Mouse (Mus musculus) megakaryocyte, embryonic 14.5 days (primary cell): ENCODE data around the gene Tbcd. TPM values are rescaled to one million over a fixed set of nuclear protein-coding genes. Genes with fewer than 3 reads are reported as not detected.

Experiments used
- H3K27me3 ChIP-seq: replicated peaks from 2 replicates; pipeline ENCODE3; 2012; ENCODE audit warnings: inconsistent platforms
- H3K36me3 ChIP-seq: replicated peaks from 2 replicates; pipeline ENCODE3; 2012; ENCODE audit warnings: low read length, inconsistent platforms, mixed read lengths
- H3K4me1 ChIP-seq: 2 replicates; pipeline ENCODE4 v1.6.1; 2012; ENCODE audit warnings: inconsistent platforms
- H3K4me3 ChIP-seq: replicated peaks from 2 replicates; pipeline ENCODE3; 2012; ENCODE audit warnings: moderate library complexity, mild to moderate bottlenecking, inconsistent platforms
- H3K9me3 ChIP-seq: 2 replicates; pipeline ENCODE4 v1.6.1; 2012; ENCODE audit warnings: inconsistent platforms
- FLI1 ChIP-seq: IDR thresholded peaks from 2 replicates; pipeline ENCODE4 v1.6.1; 2012; ENCODE audit warnings: low read length, inconsistent platforms, mixed read lengths
- GATA1 ChIP-seq: IDR thresholded peaks from 3 replicates; pipeline ENCODE4 v1.6.1; 2012; ENCODE audit warnings: mixed read lengths, low read length, inconsistent platforms, borderline replicate concordance
- polyA plus RNA-seq: library from polyadenylated mRNA; stranded (reverse); fragments of >175 nt; gene quantifications from 2 replicates; pipeline ENCODE4 v1.2.3, GENCODE M21; 2012; ENCODE audit warnings: low replicate concordance; ENCODE audit not compliant: insufficient read depth

The Tbcd gene
- polyA plus RNA-seq, 1 experiment = 3.3 TPM

- H3K27me3 ChIP-seq = no peaks in the 10 kb centered on the region
- peaks cover 8% of the 10 kb centered on the region for H3K9me3 ChIP-seq
- peak overlapping the region; percentile 75 for H3K4me3 ChIP-seq
- H3K4me1 ChIP-seq = peaks cover 52% of the 10 kb centered on the region
- peaks cover 48% of the 10 kb centered on the region for H3K36me3 ChIP-seq
- TF ChIP-seq FLI1 = no peak
- no peak for TF ChIP-seq GATA1
Observed at GRCm38 (mm10) chr11:121560294-121560663, 108.5 kb downstream of the Tbcd start.

- Histone ChIP-seq H3K9me3 (no peaks in the 10 kb centered on the region), H3K4me3 (no peak overlapping the region), H3K36me3 (peaks cover 23% of the 10 kb centered on the region), H3K27me3 (no peaks in the 10 kb centered on the region), H3K4me1 (peaks cover 31% of the 10 kb centered on the region)
- TF ChIP-seq GATA1 = no peak
- no peak for TF ChIP-seq FLI1
Observed at GRCm38 (mm10) chr11:121563312-121563711, 111.6 kb downstream of the Tbcd start.

- Histone ChIP-seq H3K4me3 (no peak overlapping the region), H3K4me1 (peaks cover 22% of the 10 kb centered on the region), H3K27me3 (no peaks in the 10 kb centered on the region), H3K9me3 (no peaks in the 10 kb centered on the region), H3K36me3 (peaks cover 19% of the 10 kb centered on the region)
- TF ChIP-seq GATA1 = no peak
- TF ChIP-seq FLI1 = no peak
Observed at GRCm38 (mm10) chr11:121564265-121564664, 112.5 kb downstream of the Tbcd start.

GRCm38 (mm10) chr11:121581856-121582255, 130.1 kb downstream of the Tbcd start:
- peaks cover 12% of the 10 kb centered on the region for H3K4me1 ChIP-seq
- no peaks in the 10 kb centered on the region for H3K27me3 ChIP-seq
- TF ChIP-seq GATA1 (no peak), FLI1 (no peak)
- no peak overlapping the region for H3K4me3 ChIP-seq
- H3K9me3 ChIP-seq = no peaks in the 10 kb centered on the region
- peaks cover 61% of the 10 kb centered on the region for H3K36me3 ChIP-seq

GRCm38 (mm10) chr11:121597254-121597653, 145.5 kb downstream of the Tbcd start:
- H3K27me3 ChIP-seq = no peaks in the 10 kb centered on the region
- H3K9me3 ChIP-seq = no peaks in the 10 kb centered on the region
- H3K4me3 ChIP-seq = no peak overlapping the region
- H3K4me1 ChIP-seq = peaks cover 37% of the 10 kb centered on the region
- no peak for TF ChIP-seq GATA1
- TF ChIP-seq FLI1 = no peak
- H3K36me3 ChIP-seq = peaks cover 99% of the 10 kb centered on the region

GRCm38 (mm10) chr11:121601422-121601821, 149.7 kb downstream of the Tbcd start:
- peaks cover 99% of the 10 kb centered on the region for H3K36me3 ChIP-seq
- H3K4me1 ChIP-seq = peaks cover 46% of the 10 kb centered on the region
- H3K27me3 ChIP-seq = no peaks in the 10 kb centered on the region
- no peak for TF ChIP-seq GATA1
- no peak for TF ChIP-seq FLI1
- no peak overlapping the region for H3K4me3 ChIP-seq
- no peaks in the 10 kb centered on the region for H3K9me3 ChIP-seq

GRCm38 (mm10) chr11:121605604-121606003, 153.9 kb downstream of the Tbcd start:
- Histone ChIP-seq H3K27me3 (no peaks in the 10 kb centered on the region), H3K4me3 (peak overlapping the region; percentile 29), H3K36me3 (peaks cover 93% of the 10 kb centered on the region), H3K4me1 (peaks cover 35% of the 10 kb centered on the region), H3K9me3 (no peaks in the 10 kb centered on the region)
- no peak for TF ChIP-seq FLI1
- no peak for TF ChIP-seq GATA1

- no peak for TF ChIP-seq GATA1
- TF ChIP-seq FLI1 = no peak
- no peak overlapping the region for H3K4me3 ChIP-seq
Observed at GRCm38 (mm10) chr11:121610976-121611375, 159.2 kb downstream of the Tbcd start.

GRCm38 (mm10) chr11:121615961-121616485, 164.3 kb downstream of the Tbcd start:
- Histone ChIP-seq H3K36me3 (peaks cover 83% of the 10 kb centered on the region), H3K4me1 (peaks cover 5% of the 10 kb centered on the region), H3K27me3 (no peaks in the 10 kb centered on the region), H3K9me3 (peaks cover 13% of the 10 kb centered on the region), H3K4me3 (no peak overlapping the region)
- no peak for TF ChIP-seq FLI1

More at GRCm38 (mm10) chr11:121610976-121611375, 159.2 kb downstream of the Tbcd start:
- no peaks in the 10 kb centered on the region for H3K27me3 ChIP-seq
- peaks cover 13% of the 10 kb centered on the region for H3K9me3 ChIP-seq
- H3K36me3 ChIP-seq = peaks cover 76% of the 10 kb centered on the region
- peaks cover 13% of the 10 kb centered on the region for H3K4me1 ChIP-seq

- H3K4me1 ChIP-seq = peaks cover 4% of the 10 kb centered on the region; the same call in 1 of the 2 replicates
- peaks cover 83% of the 10 kb centered on the region for H3K36me3 ChIP-seq
- H3K4me3 ChIP-seq = no peak overlapping the region
- TF ChIP-seq GATA1 = no peak
- TF ChIP-seq FLI1 = no peak
- H3K9me3 ChIP-seq = peaks cover 13% of the 10 kb centered on the region
- no peaks in the 10 kb centered on the region for H3K27me3 ChIP-seq
Observed at GRCm38 (mm10) chr11:121616501-121616900, 164.8 kb downstream of the Tbcd start.

GRCm38 (mm10) chr11:121617371-121617770, 165.6 kb downstream of the Tbcd start:
- peaks cover 6% of the 10 kb centered on the region for H3K4me1 ChIP-seq
- peaks cover 88% of the 10 kb centered on the region for H3K36me3 ChIP-seq
- no peak overlapping the region for H3K4me3 ChIP-seq
- TF ChIP-seq FLI1 (no peak), GATA1 (no peak)
- H3K27me3 ChIP-seq = no peaks in the 10 kb centered on the region
- H3K9me3 ChIP-seq = peaks cover 13% of the 10 kb centered on the region
